Mouse (Mus musculus) urinary bladder, adult 18-20 months (tissue): Measurements from ENCODE around the gene Serpina3c.

ENCODE experiments used
- DNase-seq, 2 experiments: peaks; one replicate each; pipeline ENCODE4 v3.0.0; 2022; ENCODE audit warnings: low spot score in 2 of 2, mixed read lengths in 2 of 2

Gene Serpina3c

DNA sequence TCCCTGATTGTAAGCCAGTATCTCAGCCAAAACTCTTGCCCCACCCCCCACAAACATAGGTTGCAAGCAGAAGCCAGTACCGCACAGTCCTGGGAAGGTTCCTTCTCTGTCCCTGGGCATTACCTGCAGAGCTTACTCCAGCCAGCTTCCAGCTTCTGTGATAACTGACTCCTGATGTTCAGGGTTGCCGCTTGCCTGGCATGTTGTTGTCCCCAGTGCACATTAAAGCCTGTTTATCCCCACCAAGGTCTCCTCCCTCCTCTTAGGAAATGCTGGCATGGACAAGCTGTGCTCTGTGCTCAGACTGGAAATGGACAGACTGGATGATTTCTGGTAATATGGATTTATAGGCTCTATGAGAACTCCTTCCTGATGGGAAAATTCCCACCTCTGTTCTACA lies at the start of gene Serpina3c:
TSS of gene Serpina3c (minus strand) at position 215 of the 400 bp plus-strand sequence.
- DNase-seq, result no peak

DNA sequence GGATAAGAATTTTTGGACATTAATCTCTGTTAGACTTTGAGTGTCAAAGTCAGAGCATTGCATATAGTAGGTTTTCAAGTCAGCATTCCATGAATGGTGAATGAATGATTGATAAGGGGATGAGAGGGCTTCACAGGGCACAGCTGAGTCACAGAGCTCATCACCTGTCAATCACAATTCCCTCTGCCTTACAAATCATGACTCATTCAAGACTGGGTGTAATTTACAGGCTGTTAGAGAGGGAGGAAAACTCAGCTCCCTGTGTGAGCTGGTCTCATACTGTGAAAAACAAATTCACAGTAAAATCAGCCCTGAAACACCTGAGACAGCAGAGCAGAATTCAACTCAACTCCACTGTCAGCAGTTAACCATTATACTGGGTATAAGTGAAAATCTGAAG lies 37.2 kb upstream of the Serpina3c start:
- DNase-seq, result no peak

- DNase-seq, result no peak
Observed at GRCm38 (mm10) chr12:104189246-104189645, 35.6 kb upstream of the Serpina3c start.

- peak in 1 of 2 experiments; percentile 27 for DNase-seq
Observed at GRCm38 (mm10) chr12:104186041-104186581, 32.4 kb upstream of the Serpina3c start.

GRCm38 (mm10) chr12:104185046-104185445 lies 31.4 kb upstream of the Serpina3c start:
- DNase-seq, result no peak

GRCm38 (mm10) chr12:104178987-104179386 lies 25.3 kb upstream of the Serpina3c start:
- DNase-seq, result no peak

GRCm38 (mm10) chr12:104178577-104178976 lies 24.9 kb upstream of the Serpina3c start:
- DNase-seq, result no peak

- no peak for DNase-seq
Observed at GRCm38 (mm10) chr12:104175636-104176035, 22.0 kb upstream of the Serpina3c start.

DNA sequence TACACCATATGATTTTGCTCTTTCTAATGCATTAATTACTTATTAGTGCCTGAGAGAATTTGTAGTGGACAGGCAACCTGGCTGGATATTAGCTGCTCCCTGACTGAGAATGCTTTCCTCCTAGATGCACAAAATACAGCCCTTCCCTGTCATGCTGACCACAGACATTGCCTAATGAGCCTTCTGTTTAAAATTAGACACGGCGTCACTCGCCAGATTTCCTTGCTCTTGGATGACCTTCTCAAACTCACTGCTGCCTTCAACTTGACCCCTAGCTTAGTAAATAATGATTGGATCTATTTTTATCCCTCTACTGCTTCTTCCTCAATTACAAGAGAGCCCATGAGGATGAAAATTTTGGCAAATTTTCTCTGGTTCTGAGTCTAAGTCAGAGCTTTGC lies 21.1 kb upstream of the Serpina3c start:
- DNase-seq, result no peak

GRCm38 (mm10) chr12:104153041-104153645 lies 527 bp downstream of the Serpina3c start:
- DNase-seq, result no peak

- no peak for DNase-seq
Observed at GRCm38 (mm10) chr12:104151989-104152388, 1.7 kb downstream of the Serpina3c start.

DNA sequence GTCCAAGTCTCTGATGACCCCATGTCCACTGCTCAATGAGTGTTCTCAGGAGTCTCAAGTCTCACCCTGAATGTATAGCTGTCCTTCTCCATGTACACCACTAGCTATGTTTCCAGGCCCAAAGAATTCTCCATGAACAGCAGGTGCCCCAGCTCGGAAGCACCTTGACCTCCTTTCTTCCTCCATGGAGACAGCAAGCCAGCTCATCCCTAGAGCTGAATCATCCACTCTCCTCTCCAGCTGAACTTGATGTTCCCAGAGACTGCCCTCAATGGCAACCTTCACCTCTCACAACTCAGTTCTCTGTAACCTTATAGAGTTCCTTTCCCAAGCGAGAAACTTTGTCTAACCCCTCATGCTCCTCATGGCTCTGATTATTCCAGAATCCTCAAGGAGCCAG lies 8.1 kb downstream of the Serpina3c start:
- no peak for DNase-seq

- DNase-seq, result no peak
Observed at GRCm38 (mm10) chr12:104143286-104143685, 10.4 kb downstream of the Serpina3c start.

- no peak for DNase-seq
Observed at GRCm38 (mm10) chr12:104142427-104142826, 11.2 kb downstream of the Serpina3c start.

- DNase-seq, result no peak
Observed at GRCm38 (mm10) chr12:104141506-104141905, 12.2 kb downstream of the Serpina3c start.

DNA sequence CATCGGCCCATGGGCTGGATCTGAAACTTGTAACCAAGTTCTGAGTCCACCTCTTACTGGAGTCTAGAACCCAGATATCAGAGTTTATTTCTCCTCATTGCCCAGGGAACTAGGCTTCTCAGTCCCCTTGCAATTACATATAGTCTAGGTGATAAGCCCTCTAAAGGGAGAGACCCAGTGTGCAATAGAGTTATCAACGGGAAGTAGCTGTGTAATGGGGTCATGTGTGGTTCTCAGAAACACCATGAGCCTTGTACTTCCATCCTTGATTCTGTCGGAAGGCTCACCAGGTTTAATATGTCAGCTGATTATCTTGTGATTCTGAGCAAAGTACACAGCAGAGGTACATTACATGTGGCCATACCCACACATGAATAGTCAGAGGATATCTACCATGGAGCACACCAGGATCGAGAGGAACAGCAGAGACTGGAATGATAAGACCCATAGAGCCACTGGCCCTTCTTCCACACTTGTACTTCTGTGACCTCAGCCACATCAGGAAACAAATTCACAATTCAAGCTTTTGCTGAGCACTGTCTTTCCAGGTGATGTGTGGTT lies 13.0 kb downstream of the Serpina3c start:
- no peak for DNase-seq

- no peak for DNase-seq
Observed at GRCm38 (mm10) chr12:104138216-104138615, 15.5 kb downstream of the Serpina3c start.

DNA sequence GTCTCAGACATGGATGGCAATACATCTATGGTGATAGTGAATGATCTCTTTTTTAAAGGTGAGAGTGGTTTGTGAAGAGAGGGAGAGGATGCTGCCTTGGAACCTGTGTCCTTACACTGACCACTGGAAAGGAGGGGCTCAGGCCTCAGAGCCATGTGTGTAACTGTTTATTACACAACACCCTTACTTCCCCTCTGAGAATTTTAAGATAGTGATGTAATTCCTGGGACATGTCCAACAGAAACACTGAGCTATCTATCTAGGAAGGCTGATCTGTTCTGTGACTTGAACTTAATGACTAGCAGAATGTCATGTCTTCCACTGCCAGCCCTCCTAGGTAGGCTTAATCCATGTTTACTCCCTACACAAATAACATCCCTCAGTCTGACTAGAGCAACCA lies 22.6 kb downstream of the Serpina3c start:
- no peak for DNase-seq

DNA sequence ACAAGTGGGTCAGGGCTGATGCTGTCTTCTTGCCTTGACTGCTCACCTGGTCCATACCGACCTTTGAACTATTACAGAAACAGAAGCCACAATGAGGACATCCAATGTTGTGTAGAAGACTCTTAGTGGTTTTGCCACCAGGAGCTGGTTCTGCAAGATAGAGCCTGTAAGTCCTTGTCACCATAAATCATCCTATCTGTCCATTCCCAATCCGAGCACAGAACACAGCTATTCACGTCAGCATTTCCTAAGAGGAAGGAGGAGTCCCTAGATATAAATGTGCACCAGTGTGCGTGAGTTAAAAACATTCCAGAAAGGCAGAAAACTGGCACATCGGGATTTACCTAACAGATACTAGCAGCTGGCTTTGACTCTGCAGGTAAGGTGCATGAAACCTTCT lies 26.0 kb downstream of the Serpina3c start, which contains the start of gene Serpina3b:
TSS of gene Serpina3b (plus strand) at position 301 of the 400 bp plus-strand sequence.
- DNase-seq, result no peak

- DNase-seq, result no peak
Observed at GRCm38 (mm10) chr12:104125021-104125560, 28.6 kb downstream of the Serpina3c start.

DNA sequence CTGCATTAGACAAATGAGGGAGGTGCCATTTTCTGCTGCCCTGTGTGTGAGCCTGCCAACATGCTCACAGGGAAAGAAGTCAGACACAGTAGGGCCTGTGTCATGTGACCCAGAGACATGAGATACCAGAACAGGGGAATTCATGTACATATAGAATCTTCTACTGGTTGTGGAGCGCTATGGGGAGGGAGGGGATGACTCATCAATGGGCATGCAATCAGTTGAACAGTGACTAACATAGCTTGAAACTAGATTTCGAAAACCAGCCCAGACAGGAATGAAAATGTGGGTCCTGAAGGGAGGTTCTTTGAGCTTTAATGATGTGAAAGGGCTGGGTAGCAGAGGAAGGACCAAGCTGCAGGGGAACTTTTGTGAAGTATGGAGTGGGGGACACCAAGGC lies 29.7 kb downstream of the Serpina3c start:
- DNase-seq, result peak in 1 of 2 experiments; percentile 20

GRCm38 (mm10) chr12:104123097-104123496 lies 30.6 kb downstream of the Serpina3c start:
- DNase-seq, result no peak
